Mouse (Mus musculus) limb, embryonic 13.5 days (tissue): ENCODE measurements around the gene P3h2. TPM values are rescaled to one million over a fixed set of nuclear protein-coding genes. Genes with fewer than 3 reads are reported as not detected.

Experiments
- ATAC-seq: fragments of 200-750 bp; cut with Nextera tagmentation; 2 replicates; pipeline ENCODE4 v1.8.0; 2017; ENCODE audit warnings: low read depth, moderate number of reproducible peaks, moderate TSS enrichment; ENCODE audit not compliant: low FRiP score
- H3K27ac ChIP-seq: fragments of 300-500 bp; sonication (generic); 2 replicates; pipeline ENCODE4 v1.5.1; 2015; ENCODE audit warnings: inconsistent platforms, mild to moderate bottlenecking, moderate library complexity
- H3K27me3 ChIP-seq: fragments of 300-500 bp; sonication (generic); 2 replicates; pipeline ENCODE4 v1.6.1; 2015; ENCODE audit warnings: mild to moderate bottlenecking, inconsistent platforms
- H3K36me3 ChIP-seq: fragments of 300-500 bp; sonication (generic); 2 replicates; pipeline ENCODE4 v1.6.1; 2015; ENCODE audit warnings: inconsistent platforms, mild to moderate bottlenecking, moderate library complexity
- H3K4me1 ChIP-seq: fragments of 300-500 bp; sonication (generic); 2 replicates; pipeline ENCODE4 v1.6.1; 2015; ENCODE audit warnings: inconsistent platforms
- H3K4me2 ChIP-seq: fragments of 300-500 bp; sonication (generic); replicated peaks from 2 replicates; pipeline ENCODE4 v1.6.1; 2015; ENCODE audit warnings: inconsistent platforms, mild to moderate bottlenecking, moderate library complexity
- H3K4me3 ChIP-seq: fragments of 300-500 bp; sonication (generic); 2 replicates; pipeline ENCODE4 v1.5.1; 2015; ENCODE audit warnings: moderate library complexity, mild to moderate bottlenecking, inconsistent platforms
- H3K9ac ChIP-seq: fragments of 300-500 bp; sonication (generic); 2 replicates; pipeline ENCODE4 v1.6.1; 2015; ENCODE audit warnings: mild to moderate bottlenecking, inconsistent platforms
- H3K9me3 ChIP-seq: fragments of 300-500 bp; sonication (generic); 2 replicates; pipeline ENCODE4 v1.6.1; 2016; ENCODE audit warnings: inconsistent platforms
- WGBS: fragments of 180-500 bp; shearing (Covaris S2); methylation state at CpG from one replicate; pipeline ENCODE4 v1.1.7; 2015; 5-methylcytosine and 5-hydroxymethylcytosine counted together
- polyA plus RNA-seq: library from polyadenylated mRNA; unstranded; fragments of >200 nt; fragmentation: Nextera tagmentation; extraction: Ambion mirVana; gene quantifications from 2 replicates; pipeline ENCODE4 v1.2.1, GENCODE M21; 2015

The P3h2 gene
- polyA plus RNA-seq, 1 experiment from 2014 or later, result 3.8 TPM

GRCm38 (mm10) chr16:25945151-25945955 is 160.2 kb downstream of the P3h2 start:
- Histone ChIP-seq H3K4me1 (no peaks in the 10 kb centered on the region; the same call in 1 of the 2 replicates), H3K27me3 (no peaks in the 10 kb centered on the region), H3K36me3 (no peaks in the 10 kb centered on the region), H3K4me3 (no peak overlapping the region), H3K27ac (no peak overlapping the region), H3K4me2 (no peak overlapping the region), H3K9ac (no peak overlapping the region), H3K9me3 (no peaks in the 10 kb centered on the region)
- ATAC-seq, result no peak
- 38% methylated on average over 12 of the region's 12 CpGs for WGBS

DNA sequence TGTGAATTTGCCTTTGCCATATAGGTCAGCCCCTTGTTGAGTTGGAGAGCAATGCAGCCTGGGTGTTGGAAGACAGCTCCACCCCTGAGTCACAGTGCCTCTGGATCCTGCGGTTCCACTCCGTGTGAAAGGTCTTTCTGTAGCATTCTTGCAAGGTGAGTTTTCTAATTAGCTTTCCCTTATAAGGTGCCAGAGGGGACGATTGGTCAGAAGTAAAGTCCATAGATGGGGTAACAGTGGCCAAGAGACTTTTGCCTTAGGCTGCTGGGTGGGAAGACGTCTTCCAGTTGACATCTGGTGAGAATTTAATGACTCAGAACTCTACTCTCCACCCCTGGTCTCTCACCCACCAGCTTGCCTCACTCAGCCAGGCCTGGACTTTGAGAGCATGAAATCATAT is 163.3 kb downstream of the P3h2 start:
- H3K36me3 ChIP-seq, result no peaks in the 10 kb centered on the region
- no peak overlapping the region for H3K4me3 ChIP-seq
- WGBS, result 56% methylated on average over 4 of the region's 4 CpGs
- no peak for ATAC-seq
- no peak overlapping the region for H3K4me2 ChIP-seq
- H3K9me3 ChIP-seq, result no peaks in the 10 kb centered on the region
- no peak overlapping the region for H3K9ac ChIP-seq
- H3K4me1 ChIP-seq, result no peaks in the 10 kb centered on the region; the same call in 1 of the 2 replicates
- H3K27ac ChIP-seq, result no peak overlapping the region
- no peaks in the 10 kb centered on the region for H3K27me3 ChIP-seq

DNA sequence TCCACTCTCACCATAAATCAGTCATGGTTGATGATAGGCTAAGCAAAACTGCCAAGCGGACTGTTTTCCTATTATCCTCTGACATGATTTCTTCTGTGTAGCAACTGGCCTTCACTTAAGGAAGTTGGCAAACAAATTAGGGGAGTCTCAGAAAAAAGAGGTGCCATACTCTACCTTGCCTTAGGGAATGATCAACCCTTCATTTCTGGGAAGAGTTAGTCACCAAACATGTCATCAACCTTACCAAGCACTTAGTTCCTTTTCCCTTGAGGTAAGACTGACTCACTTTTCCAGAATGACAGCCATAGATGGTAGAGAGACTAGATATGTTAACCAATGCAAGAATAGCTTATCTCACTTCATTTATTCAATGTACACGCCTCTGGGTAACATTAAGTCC is 171.4 kb downstream of the P3h2 start:
- WGBS, result 70% methylated on average over 2 of the region's 2 CpGs
- ATAC-seq, result no peak

DNA sequence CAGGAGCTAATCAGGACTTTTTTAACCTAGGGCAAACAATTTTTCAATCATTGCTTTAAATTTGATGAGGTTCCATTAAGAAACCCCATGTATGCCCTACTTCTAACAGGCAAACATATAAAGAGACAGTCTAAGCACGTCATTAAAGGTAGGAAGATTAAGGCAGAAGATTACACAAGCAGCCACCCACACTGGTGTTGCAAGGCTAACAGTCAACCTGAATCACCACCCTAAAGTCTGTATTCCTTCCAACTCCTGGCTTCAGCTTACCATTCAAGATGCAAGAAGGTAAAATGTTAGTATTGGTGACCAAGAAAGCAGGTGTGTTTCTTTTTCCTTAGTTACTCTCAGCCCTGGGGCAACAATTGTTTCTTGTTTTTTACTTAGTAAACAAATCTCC is 193.4 kb downstream of the P3h2 start:
- WGBS, result 51% methylated on average over 1 of the region's 1 CpGs
- ATAC-seq, result no peak
- Histone ChIP-seq H3K4me1 (no peaks in the 10 kb centered on the region), H3K27me3 (no peaks in the 10 kb centered on the region), H3K36me3 (no peaks in the 10 kb centered on the region), H3K9ac (no peak overlapping the region), H3K4me3 (no peak overlapping the region), H3K27ac (no peak overlapping the region), H3K9me3 (no peaks in the 10 kb centered on the region), H3K4me2 (no peak overlapping the region)

More for the DNA sequence above, 171.4 kb downstream of the P3h2 start:
- no peak overlapping the region for H3K4me2 ChIP-seq
- H3K27me3 ChIP-seq, result no peaks in the 10 kb centered on the region
- no peak overlapping the region for H3K9ac ChIP-seq
- no peaks in the 10 kb centered on the region for H3K9me3 ChIP-seq
- H3K4me1 ChIP-seq, result no peaks in the 10 kb centered on the region
- H3K4me3 ChIP-seq, result no peak overlapping the region
- H3K36me3 ChIP-seq, result no peaks in the 10 kb centered on the region
- H3K27ac ChIP-seq, result no peak overlapping the region
